Mouse (Mus musculus): Measurements from ENCODE around the gene Atp8b3.
A peak's percentile ranks its signal among the peaks of the same experiment; 100 is the strongest.

DNA sequence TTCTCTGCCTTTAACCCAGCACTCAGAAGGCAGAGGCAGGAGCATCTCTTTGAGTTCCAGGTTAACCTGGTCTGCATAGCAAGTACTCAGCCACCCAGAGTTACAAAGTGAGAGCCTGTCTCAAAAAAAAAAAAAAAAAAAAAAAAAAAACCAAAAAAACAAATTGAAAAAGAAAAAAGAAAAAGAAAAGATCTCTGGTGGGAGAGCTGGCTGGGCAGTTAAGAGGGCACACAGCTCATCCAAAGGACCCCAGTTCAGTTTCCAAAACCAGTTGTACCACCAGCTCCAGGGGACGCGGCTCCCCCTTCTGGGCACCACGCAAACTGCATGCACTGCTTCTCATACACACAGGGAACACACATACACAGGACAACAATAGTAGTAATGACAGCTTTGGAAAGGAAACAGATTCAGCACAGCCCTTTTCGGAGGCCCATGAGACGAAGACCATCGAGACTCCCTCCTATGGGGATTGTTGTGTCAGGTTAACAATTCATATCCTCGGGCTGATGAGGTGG is 52.0 kb downstream of the Atp8b3 start:
- TF ChIP-seq CTCF (IDR thresholded peaks at IDR 0.05; ENCODE audit: extremely low read depth, insufficient read depth, insufficient read length, insufficient replicate concordance) = peak; percentile 15; the same call in 1 of the 2 replicates
- no peak for TF ChIP-seq POLR2A (IDR thresholded peaks at IDR 0.05; ENCODE audit: low read depth, low read length)

Data from spleen, adult 2 months (tissue).